Mouse (Mus musculus): ENCODE measurements around the gene Rab37.
A peak's percentile ranks its signal among the peaks of the same experiment; 100 is the strongest.

The Rab37 gene

GRCm38 (mm10) chr11:115169430-115169829 is 78.2 kb downstream of the Rab37 start:
- DNase-seq = no peak

DNA sequence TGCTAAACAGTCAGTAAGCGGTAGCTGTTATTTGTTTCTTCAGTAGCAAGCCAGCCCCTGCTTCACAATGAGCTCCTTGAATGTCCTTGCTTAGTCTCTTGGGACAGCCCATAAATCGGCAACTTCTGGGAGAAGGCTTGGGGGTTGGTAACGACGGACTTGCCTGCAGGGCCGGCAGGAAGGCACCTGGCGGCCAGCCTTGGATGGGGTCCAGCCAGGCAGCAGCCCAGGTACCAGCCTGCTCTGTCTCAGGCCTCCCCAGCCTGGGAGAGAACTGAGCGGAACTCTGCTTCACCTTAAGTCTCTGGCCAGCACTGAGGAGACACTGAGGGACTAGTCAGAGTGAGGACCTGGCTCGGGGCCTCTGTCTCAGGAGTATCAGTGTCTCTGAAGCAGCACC is 79.9 kb downstream of the Rab37 start:
- no peak for DNase-seq

DNA sequence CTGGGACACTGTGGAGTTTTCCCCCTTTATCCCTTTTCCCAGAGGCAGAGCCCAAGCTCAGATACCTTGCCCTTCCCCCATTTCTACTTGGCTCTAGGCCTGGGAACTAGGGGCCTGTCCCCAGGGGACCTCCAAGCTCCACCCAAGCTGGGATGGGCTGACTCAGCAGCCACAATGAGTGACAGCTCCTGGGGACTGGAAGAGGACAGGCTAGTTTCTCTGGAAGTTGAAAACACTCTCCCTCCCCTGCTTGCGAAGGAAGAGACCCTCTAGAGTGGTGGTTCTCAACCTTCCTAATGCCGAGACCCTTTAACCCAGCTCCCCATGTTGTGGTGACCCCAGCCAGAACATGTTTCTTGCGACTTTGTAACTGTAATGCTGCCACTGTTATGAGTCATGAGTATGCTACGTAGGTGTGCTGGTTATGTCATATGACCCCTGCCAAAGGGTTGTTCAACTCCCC is 81.6 kb downstream of the Rab37 start:
- DNase-seq = no peak

- DNase-seq = no peak
These were observed 82.5 kb downstream of the Rab37 start for GRCm38 (mm10) chr11:115173549-115174339.

DNA sequence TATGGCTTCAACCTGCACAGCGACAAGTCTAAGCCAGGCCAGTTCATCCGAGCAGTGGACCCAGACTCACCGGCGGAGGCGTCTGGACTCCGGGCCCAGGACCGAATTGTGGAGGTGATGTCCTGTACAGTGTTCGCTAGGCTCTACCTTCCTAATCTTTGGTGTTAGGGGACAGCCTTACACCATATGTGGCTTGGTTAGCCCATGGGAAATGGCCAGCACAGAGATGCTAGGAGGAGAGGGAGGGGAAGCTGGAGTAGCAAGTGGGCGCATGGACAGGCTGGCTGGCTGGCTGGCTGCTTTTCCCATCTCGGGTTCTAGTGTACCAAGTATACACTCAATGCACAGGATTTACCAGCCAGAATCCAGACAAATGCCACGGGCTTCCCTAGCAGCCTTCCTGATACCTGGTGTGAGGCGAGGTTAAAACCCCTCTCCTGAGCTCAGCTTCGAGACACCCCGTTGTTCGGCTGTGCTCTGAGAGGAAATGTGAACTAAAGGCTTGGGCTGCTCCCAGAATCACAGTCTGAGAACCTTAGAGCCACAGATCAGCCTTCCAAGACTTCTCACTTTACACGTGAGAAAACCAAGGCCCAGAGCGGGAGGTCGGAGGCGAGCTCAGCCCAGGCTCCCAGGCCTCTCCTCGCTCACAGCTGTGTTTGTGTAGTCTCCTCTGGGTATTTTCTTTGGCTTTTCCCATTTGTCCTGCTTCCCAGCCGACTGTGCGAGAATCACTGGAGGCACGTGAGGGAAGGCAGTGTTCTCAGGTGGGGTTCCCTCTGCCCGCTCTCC is 85.4 kb downstream of the Rab37 start:
- DNase-seq = no peak

DNA sequence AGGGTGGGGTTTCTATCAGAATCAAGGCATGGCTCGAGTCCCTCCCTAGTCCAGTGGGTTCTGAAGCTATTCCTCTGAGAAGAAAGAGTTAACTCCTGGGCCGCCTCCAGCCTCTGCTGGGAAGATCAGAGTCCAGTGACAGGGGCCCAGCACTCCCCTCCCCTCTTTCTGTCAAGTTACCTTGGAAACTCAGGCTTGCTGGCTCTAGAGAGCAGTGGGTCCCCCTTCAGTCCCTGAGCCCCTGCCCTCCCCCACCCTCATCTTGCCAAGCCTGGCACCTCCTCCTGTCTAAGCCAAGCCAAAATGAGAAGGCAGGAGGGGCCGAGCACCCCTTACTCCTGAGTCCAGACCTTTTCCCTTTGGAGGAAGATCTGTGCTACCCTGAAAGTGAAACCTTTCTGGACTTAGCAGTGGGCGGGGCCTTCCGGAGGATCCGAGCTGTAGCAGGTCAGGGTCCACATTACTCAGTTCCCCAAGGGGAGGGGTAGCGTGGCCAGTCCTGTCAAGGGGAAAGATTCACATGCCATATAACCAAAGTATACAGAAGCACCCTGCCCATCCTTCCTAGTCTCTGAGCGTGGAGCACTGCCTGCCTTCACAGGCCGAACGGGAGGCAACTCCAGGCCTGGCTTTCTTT is 86.4 kb downstream of the Rab37 start:
- DNase-seq = no peak

GRCm38 (mm10) chr11:115178766-115179165 is 87.5 kb downstream of the Rab37 start:
- no peak for DNase-seq

DNA sequence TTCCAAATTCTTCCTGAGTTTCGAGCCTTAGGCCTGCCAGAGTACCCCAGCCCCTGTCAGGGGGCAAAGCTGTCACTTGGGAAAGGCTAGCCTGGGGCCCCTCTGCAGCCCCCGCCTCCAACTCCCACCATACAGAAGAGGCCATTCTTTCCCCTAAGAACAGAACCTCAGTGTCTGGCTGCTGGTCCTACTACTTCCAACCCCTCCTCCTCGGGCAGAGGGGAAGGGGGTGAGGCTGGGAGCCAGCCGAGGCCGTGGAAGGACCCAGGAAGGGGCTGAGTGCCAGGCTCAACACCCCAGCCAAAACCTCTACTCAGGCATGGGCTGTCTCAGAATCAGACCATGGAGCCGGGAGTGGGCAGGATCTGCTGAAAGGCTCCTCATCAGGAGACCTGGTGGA is 88.0 kb downstream of the Rab37 start:
- DNase-seq = no peak

DNA sequence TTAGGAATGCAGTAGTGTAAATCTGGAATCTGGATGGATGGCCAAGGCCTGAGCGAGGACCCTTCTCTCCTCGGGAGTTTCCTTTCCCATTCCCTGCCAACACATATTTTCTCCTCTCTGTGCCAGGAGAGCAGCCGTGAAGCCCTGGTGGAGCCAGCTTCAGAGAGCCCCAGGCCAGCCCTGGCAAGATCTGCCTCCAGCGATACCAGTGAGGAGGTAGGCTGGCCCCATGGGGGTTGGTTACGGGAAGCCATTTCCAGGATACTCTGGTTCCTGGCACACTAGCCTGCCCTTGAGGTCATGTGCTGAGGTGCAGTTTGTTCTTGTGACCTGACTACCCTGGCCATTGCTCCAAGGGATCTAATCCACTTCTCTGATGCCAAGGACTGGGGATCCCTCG is 88.7 kb downstream of the Rab37 start:
- DNase-seq = no peak

- DNase-seq = peak; percentile 48
These were observed 90.8 kb downstream of the Rab37 start for GRCm38 (mm10) chr11:115181913-115182638.

DNA sequence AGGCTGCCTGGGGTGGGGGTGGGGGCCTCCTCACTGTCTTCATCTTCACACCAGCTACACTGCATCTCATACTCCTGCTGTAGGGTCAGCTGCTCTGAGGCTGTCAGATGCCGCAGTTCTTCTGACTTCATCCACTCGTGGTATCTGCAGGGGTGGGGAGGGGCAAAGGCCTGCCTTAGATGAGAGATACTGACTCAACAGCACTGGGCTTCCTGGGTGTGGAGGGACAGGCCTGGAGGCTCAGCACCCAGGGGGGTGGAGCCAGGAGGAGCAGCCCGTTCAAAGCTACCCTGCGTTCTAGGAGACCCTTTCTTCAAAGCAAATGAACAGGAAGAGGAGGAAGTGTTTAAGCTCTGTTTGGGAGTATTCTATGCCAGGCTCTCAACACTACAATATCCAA is 93.7 kb downstream of the Rab37 start:
- DNase-seq = no peak

- DNase-seq = peak; percentile 100
These were observed 96.0 kb downstream of the Rab37 start, which contains the start of gene Tmem104 for GRCm38 (mm10) chr11:115187224-115187639. Gene Tmem104, plus strand, starts transcription at chr11:115187487.

DNA sequence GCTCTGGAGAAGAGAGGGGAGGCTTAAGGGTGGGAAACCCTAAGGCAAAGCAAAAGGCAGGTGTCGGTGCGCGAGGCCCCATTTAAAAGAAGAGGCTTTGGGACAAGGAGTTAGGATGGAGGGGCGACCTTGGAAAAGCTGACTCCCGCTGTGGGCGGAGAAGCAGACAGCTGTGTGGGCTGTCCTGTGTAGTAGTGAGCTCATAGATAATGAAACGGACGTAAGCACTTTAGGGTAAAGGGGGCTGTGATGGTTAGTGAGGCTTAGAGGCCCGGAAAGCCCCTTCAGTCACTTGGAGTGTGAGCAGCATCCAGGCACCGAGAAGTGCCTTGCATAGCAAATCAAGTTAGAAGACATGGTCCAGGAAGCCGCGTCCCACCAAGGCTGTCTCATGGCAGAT is 96.5 kb downstream of the Rab37 start, which contains the start of gene Nat9:
Gene Nat9, minus strand, starts transcription at position 167 of the 400 bp plus-strand sequence.
- no peak for DNase-seq

- no peak for DNase-seq
These were observed 97.5 kb downstream of the Rab37 start for GRCm38 (mm10) chr11:115188539-115189231.

DNA sequence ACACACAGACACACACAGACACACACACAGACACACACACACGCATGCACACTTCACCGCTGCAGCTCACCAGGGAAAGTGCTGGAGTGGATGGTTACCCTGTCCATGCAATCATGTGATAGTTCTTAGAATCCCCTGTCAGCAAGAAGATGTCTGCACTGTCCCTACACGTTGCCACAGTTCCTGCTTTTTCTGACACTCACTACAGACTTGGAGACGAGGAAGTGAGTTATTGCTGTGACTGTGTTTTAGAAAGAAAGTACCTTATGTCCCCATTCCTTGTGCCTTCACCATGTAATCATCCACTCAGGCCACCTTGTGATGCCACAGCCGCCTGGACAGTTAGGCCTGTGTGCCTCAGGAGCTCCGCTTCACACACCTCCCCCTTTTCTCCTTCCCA is 98.1 kb downstream of the Rab37 start:
- DNase-seq = no peak

DNA sequence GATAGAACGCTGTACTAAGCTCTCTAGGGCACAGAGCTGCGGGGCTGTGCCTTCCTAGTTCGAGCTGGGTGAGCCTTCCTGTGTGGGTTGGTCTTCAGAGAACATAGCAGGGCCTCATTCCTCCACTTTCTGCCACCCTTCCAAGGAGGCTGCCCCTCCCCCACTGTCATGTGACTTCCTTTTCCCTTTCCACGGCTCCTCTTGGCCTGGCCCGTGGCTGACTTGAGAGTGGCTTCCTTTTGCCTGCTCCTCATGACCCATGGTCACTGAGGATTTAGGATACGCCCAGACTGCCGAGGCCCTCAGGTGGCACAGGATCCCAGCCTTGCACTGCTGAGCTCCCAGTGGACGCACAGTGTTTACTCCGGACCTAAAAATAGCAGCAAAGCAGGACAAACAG is 100.9 kb downstream of the Rab37 start:
- DNase-seq = no peak

DNA sequence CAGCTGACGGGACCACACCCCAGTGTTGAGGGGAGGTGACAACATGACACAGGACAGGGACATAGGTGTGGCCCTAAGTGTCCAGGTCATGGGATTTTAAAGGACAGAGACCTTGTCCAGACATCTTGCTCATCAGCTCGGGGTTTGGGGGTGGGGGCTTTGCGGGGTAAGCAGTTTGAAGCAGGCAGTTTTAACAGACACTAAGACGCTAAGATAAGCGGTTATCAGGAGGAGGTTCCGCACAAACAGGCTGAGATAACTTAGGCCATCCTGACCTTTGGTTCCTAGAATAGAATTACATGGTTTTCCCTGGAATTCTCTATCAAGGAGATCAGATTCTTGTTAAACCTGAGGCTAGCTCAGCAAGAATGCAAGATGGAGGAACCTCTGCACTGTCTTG is 103.5 kb downstream of the Rab37 start:
- DNase-seq = no peak

- no peak for DNase-seq
These were observed 104.7 kb downstream of the Rab37 start for GRCm38 (mm10) chr11:115195933-115196332.

DNA sequence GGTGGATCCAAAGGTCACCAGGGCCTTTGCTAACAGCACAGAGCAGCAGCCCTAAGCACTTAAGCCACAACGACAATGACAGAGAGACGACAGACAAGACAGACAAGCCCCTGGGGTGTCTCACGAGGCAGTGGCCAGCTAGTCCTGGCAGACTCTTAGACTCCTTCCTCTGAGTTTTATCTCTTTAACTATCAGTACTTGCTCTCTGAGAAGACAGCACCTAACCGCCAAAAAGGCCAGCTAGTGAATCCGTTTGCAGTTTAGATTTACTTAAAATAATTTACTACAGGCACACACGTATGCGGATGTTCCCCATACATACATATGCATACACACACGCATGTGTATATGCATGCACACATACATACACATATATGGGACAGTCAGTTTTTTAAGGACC is 106.3 kb downstream of the Rab37 start:
- DNase-seq = no peak

GRCm38 (mm10) chr11:115198932-115199384 is 107.7 kb downstream of the Rab37 start:
- DNase-seq = no peak

- DNase-seq = no peak
These were observed 109.3 kb downstream of the Rab37 start for GRCm38 (mm10) chr11:115200520-115200919.

DNA sequence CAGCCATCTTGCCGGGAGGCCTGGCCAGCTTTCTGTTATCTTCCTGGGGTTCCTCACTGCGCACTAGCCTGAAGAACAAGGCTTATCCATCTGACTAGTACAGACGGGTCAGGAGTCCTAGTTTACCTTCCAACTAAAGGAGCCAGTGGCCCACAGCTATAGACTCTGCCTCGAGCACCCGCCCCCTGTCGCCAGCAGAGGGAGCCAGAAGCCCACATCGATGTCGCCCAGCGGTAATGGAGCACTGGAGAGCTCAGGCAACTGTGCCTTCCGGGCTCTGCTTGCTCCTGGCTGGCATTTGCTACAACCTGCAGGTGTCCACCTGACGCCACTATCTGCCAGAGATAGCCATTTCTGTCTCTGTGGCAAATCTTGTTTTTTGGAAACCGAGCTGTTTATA is 111.1 kb downstream of the Rab37 start:
- DNase-seq = peak; percentile 68
